Mouse (Mus musculus) kidney, embryonic 14.5 days (tissue): ENCODE data around the gene Cacna1a. TPM values are rescaled to one million over a fixed set of nuclear protein-coding genes. Genes with fewer than 3 reads are reported as not detected.

ENCODE experiments used
- ATAC-seq: fragments of 200-750 bp; cut with Nextera tagmentation; 2 replicates; pipeline ENCODE4 v1.8.0; 2017; ENCODE audit warnings: moderate number of reproducible peaks, mild to moderate bottlenecking, moderate TSS enrichment, moderate library complexity; ENCODE audit not compliant: low FRiP score, low TSS enrichment
- H3K27ac ChIP-seq: fragments of 300-500 bp; sonication (generic); 2 replicates; pipeline ENCODE4 v1.5.1; 2014; ENCODE audit warnings: low read depth, mild to moderate bottlenecking, low read length, moderate library complexity, mixed read lengths
- H3K27me3 ChIP-seq: fragments of 300-500 bp; sonication (generic); 2 replicates; pipeline ENCODE4 v1.6.1; 2014; ENCODE audit warnings: mild to moderate bottlenecking, low read length; ENCODE audit not compliant: control insufficient read depth, insufficient read depth
- H3K36me3 ChIP-seq: fragments of 300-500 bp; sonication (generic); 2 replicates; pipeline ENCODE4 v1.6.1; 2014; ENCODE audit warnings: low read length, mixed read lengths; ENCODE audit not compliant: control insufficient read depth, insufficient read depth
- H3K4me1 ChIP-seq: fragments of 300-500 bp; sonication (generic); 2 replicates; pipeline ENCODE4 v1.6.1; 2014; ENCODE audit warnings: low read length, mixed read lengths; ENCODE audit not compliant: control insufficient read depth, insufficient read depth
- H3K4me2 ChIP-seq: fragments of 300-500 bp; sonication (generic); replicated peaks from 2 replicates; pipeline ENCODE4 v1.6.1; 2014; ENCODE audit warnings: low read depth, mild to moderate bottlenecking, low read length
- H3K4me3 ChIP-seq: fragments of 300-500 bp; sonication (generic); 2 replicates; pipeline ENCODE4 v1.5.1; 2014; ENCODE audit warnings: mild to moderate bottlenecking, low read length
- H3K9ac ChIP-seq: fragments of 300-500 bp; sonication (generic); 2 replicates; pipeline ENCODE4 v1.6.1; 2014; ENCODE audit warnings: low read depth, mild to moderate bottlenecking, low read length, moderate library complexity
- H3K9me3 ChIP-seq: fragments of 300-500 bp; sonication (generic); 2 replicates; pipeline ENCODE4 v1.6.1; 2016; ENCODE audit warnings: low read length; ENCODE audit not compliant: control insufficient read depth
- WGBS: fragments of 180-500 bp; shearing (Covaris S2); extraction: QIAGEN DNeasy Blood & Tissue Kit; methylation state at CpG from one replicate; pipeline ENCODE4 v1.1.7; 2014; 5-methylcytosine and 5-hydroxymethylcytosine counted together
- polyA plus RNA-seq: library from polyadenylated mRNA; unstranded; fragments of >200 nt; fragmentation: Nextera tagmentation; extraction: Ambion mirVana; gene quantifications from 2 replicates; pipeline ENCODE4 v1.2.1, GENCODE M21; 2014

Gene Cacna1a
- polyA plus RNA-seq, 1 experiment from 2014 or later: 4.4 TPM

DNA sequence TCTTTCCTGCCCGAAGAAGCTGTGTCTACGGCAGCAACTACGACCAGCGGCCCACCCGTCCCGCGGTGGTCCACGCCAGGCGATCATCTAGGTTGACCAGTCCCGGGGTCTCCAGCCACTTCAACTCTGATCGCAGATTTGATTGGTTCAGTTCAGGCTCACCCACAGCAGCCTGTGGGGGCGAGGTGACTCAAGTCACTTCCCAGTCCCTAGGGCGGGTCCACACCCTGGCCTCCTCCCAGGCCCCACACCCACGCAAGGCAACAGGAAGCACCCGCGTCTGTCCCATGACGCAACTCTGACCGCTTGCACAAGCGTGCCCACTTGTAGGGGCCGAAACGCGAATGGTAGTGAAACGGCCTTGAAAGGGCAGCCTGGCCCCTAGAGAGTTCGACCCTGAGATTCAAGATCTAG lies 273.2 kb downstream of the Cacna1a start:
- peak overlapping the region; percentile 93 for H3K4me3 ChIP-seq
- H3K4me1 ChIP-seq: peaks cover 34% of the 10 kb centered on the region; the same call in 1 of the 2 replicates
- H3K9me3 ChIP-seq: no peaks in the 10 kb centered on the region
- H3K4me2 ChIP-seq: peak overlapping the region; percentile 83
- no peaks in the 10 kb centered on the region for H3K36me3 ChIP-seq
- peak overlapping the region; percentile 94 for H3K9ac ChIP-seq
- no peaks in the 10 kb centered on the region for H3K27me3 ChIP-seq
- H3K27ac ChIP-seq: peak overlapping the region; percentile 98
- WGBS: under 1% methylated on average over 24 of the region's 24 CpGs
- ATAC-seq: 0 out of 2 replicates have a peak, but pooled peaks have one; percentile 2

DNA sequence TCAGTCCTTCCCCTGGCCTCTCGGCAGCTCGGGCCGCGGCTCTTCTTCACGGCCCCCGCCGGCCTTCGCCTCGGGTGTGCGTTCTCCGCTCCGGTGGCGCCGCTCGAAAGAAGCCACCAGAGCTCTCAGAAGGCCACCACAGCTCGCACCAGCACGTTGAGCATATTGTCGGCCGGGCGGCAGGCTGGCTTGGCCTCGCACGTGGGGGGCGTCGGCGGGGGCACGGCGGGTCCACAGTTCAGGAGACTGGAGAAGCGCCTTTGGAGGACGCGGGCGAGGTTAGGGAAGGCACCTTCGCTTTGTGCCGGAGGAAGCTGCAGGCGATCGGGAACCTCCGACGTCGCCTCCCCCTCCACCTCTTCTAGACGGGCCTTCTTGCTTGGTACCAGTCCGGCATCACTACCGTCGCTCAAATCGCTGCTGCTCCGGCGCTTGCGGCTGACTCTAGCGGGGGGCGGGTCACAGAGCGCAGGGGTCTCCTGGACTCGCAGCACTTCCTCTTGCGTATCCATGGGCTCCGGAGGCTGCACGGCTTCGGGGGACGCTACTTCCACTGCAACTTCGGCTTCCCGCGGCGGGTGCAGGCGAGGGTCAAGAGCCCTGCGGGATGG lies 273.8 kb downstream of the Cacna1a start:
- ATAC-seq: 0 out of 2 replicates have a peak, but pooled peaks have one; percentile 1
- peaks cover 29% of the 10 kb centered on the region; the same call in 1 of the 2 replicates for H3K4me1 ChIP-seq
- H3K27me3 ChIP-seq: no peaks in the 10 kb centered on the region
- no peaks in the 10 kb centered on the region for H3K9me3 ChIP-seq
- peak overlapping the region; percentile 93 for H3K4me3 ChIP-seq
- H3K9ac ChIP-seq: peak overlapping the region; percentile 94
- no peaks in the 10 kb centered on the region for H3K36me3 ChIP-seq
- H3K27ac ChIP-seq: peak overlapping the region; percentile 98
- under 1% methylated on average over 56 of the region's 61 CpGs for WGBS
- peak overlapping the region; percentile 83 for H3K4me2 ChIP-seq

DNA sequence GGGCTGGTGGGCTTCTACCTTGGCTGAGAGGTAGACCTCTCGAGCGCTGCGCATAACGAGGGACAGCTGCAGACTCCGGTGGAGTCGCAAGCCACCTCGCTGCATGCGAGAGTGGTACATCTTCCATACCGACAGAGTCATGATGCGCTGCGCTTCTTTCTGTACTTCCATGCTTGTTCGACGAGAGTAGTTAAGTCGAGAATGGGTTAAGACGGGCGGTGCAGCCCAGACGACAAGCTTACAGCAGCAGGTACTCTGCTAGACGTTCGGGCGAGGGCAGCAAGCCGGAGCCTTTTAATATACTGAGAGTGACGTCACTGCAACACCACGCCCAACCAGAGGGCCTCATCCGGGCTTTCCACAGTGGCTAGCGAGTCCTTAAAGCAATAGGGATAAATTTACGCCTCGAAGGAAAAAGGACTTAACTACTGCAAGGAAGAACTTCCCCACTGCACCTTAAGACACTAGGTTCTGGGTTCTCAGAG lies 274.4 kb downstream of the Cacna1a start, which contains the start of gene Ier2:
Gene Ier2, minus strand, starts transcription at position 272 of the 485 bp plus-strand sequence.
- Histone ChIP-seq H3K4me2 (peak within 1 kb of the TSS; percentile 83), H3K4me3 (peak within 1 kb of the TSS; percentile 93), H3K9ac (peak within 1 kb of the TSS; percentile 94), H3K9me3 (no peaks in the 10 kb centered on the region), H3K27ac (peak within 1 kb of the TSS; percentile 98), H3K36me3 (no peaks in the 10 kb centered on the region), H3K27me3 (no peaks in the 10 kb centered on the region), H3K4me1 (peaks cover 23% of the 10 kb centered on the region; the same call in 1 of the 2 replicates)
- WGBS: under 1% methylated on average over 27 of the region's 27 CpGs
- ATAC-seq: peak; percentile 77

DNA sequence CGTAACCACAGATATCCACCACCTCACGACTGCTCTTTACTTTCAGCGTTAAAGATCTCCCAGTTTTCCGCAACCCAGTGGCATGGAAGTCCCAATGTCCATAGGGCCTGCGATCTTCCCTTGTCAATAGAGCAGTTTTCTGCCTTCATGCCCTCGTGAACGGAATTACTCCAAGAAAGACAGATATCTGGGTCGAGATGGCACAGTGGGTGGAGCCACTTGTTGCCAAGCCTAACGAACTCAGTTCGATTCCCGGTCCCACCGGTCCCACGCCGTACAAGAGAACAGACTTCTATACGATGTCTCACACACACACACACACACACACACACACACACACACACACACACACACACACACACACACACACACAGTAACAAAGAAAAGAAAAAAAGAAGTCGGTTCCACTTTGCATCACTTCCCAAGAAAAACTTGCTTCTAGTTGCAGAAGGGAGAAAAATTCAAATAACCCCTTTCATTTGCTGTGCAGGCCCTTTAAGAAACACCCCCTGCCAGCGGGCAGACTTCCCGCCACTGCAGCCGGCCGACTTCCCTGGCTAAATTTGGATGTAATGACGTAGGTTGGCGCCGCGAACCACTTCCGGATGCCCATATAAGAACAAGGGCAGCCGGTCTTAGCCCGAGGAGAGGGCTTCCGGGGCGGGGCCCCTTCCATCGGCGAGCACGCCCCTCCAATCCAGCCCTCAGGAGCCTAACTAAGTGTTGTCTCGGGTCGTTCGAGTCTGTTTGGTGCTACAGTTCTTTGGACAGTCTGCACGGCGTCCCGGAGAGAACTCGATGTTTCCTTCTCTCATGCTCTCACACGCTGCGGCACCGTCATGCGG lies 275.5 kb downstream of the Cacna1a start:
- no peaks in the 10 kb centered on the region for H3K9me3 ChIP-seq
- 2% methylated on average over 43 of the region's 43 CpGs for WGBS
- peaks cover 22% of the 10 kb centered on the region; the same call in 1 of the 2 replicates for H3K4me1 ChIP-seq
- H3K4me3 ChIP-seq: peak overlapping the region; percentile 93
- H3K4me2 ChIP-seq: peak overlapping the region; percentile 83
- peaks cover 4% of the 10 kb centered on the region; the same call in 1 of the 2 replicates for H3K36me3 ChIP-seq
- peak; percentile 84 for ATAC-seq
- no peaks in the 10 kb centered on the region for H3K27me3 ChIP-seq
- peak overlapping the region; percentile 76; the same call in 1 of the 2 replicates for H3K9ac ChIP-seq
- H3K27ac ChIP-seq: peak overlapping the region; percentile 76

DNA sequence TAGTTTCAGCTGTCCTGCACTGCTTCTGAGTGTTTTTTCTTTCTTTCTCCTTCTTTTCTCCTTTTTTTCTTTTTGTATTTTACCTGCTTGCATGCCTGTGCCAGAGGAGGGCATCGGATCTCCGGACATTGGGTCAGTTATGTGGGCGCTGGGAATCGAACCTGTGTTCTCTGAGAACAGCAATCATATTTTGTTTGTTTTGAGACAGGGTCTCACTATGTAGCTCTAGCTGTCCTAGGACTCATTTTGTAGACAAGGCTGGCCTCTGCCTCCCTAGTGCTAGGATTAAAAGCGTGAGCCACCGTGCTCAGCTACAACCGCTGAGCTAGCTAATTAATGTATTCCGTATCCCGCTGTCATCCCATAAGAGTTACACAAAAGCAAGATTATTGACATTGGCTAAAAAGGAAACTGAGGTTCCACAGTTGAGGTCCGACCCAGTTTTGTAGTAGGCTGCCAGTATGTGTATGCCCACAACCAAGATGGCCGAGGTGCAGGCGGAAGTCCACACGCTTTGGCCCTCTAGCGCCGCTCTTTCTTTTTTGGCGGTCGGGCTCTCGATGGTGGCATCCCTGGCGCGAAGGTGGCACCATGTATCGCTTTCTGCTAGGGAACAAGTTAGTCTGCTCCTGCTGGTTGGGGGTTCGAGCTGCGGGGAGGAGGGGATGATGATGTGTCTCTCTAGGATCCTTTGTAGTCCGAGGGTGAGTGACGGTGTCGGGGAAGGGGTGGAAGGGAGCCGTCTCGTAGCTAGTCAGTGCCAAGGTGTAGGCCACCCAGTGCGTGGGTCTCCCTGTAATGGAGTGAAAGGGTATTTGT lies 276.5 kb downstream of the Cacna1a start:
- peak overlapping the region; percentile 76 for H3K9ac ChIP-seq
- peak overlapping the region; percentile 93 for H3K4me3 ChIP-seq
- H3K4me2 ChIP-seq: peak overlapping the region; percentile 83
- H3K36me3 ChIP-seq: peaks cover 6% of the 10 kb centered on the region; the same call in 1 of the 2 replicates
- H3K9me3 ChIP-seq: no peaks in the 10 kb centered on the region
- peak overlapping the region; percentile 76 for H3K27ac ChIP-seq
- WGBS: under 1% methylated on average over 29 of the region's 29 CpGs
- no peaks in the 10 kb centered on the region for H3K27me3 ChIP-seq
- peak; percentile 21 for ATAC-seq
- H3K4me1 ChIP-seq: peaks cover 13% of the 10 kb centered on the region; the same call in 1 of the 2 replicates

DNA sequence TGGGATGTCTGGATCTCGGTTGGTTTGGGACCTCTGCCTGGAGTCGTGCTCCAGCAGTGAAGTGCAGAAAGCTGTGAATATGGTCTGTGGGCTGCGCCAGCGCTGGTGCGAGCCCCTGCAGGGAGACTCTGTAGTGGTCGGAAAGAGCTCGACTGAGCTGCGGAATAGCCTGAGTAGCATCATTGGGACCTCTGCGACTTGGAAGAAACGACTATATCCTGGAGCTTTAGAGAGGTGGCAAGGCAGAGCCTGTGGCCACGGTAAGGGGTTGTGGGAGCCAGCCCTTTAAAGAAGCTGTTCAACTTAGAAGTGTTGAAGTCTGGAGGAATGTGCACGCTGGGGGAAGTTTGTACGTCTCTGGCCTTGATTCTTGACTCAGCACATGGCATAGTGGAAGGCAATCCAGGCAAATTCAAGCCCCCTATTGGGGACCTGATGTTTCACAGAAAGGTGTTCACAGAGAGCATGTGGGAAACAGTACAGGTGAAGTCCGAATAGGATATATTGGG lies 277.2 kb downstream of the Cacna1a start:
- H3K4me3 ChIP-seq: peak overlapping the region; percentile 93
- H3K36me3 ChIP-seq: peaks cover 10% of the 10 kb centered on the region; the same call in 1 of the 2 replicates
- no peaks in the 10 kb centered on the region for H3K9me3 ChIP-seq
- 2% methylated on average over 14 of the region's 14 CpGs for WGBS
- H3K27ac ChIP-seq: peak overlapping the region; percentile 76
- H3K27me3 ChIP-seq: no peaks in the 10 kb centered on the region
- peak overlapping the region; percentile 83 for H3K4me2 ChIP-seq
- peaks cover 11% of the 10 kb centered on the region; the same call in 1 of the 2 replicates for H3K4me1 ChIP-seq
- ATAC-seq: 0 out of 2 replicates have a peak, but pooled peaks have one; percentile 5
- peak overlapping the region; percentile 76 for H3K9ac ChIP-seq

DNA sequence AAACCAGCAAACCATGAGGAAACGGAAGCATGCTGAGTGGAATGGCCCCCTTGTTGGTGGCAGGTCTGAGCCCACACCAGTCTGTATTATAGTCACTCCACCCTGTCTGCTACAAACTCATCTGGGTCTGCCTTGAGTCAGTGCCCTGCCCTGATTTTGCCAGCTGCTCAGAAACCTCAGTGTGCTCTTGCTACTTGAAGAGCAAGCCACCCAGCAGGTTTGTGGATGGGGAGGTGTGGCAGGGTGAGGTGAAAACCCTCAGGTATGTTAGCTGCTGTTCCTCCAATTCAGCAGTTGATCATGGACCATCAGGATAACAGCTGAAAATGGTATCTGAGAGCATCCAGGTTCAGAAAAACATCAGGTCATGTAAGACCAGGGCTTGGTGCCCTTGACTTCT lies 279.8 kb downstream of the Cacna1a start:
- Histone ChIP-seq H3K27ac (no peak overlapping the region), H3K4me2 (no peak overlapping the region), H3K27me3 (no peaks in the 10 kb centered on the region), H3K4me3 (no peak overlapping the region), H3K9me3 (no peaks in the 10 kb centered on the region), H3K36me3 (peaks cover 21% of the 10 kb centered on the region), H3K4me1 (peaks cover 8% of the 10 kb centered on the region; the same call in 1 of the 2 replicates), H3K9ac (no peak overlapping the region)
- no peak for ATAC-seq
- 74% methylated on average over 1 of the region's 1 CpGs for WGBS
